Mouse (Mus musculus): ENCODE measurements around the gene Btbd8.

- TF ChIP-seq CTCF (IDR thresholded peaks at IDR 0.05; ENCODE audit: low read depth, low read length), result no peak
- TF ChIP-seq POLR2A (IDR thresholded peaks at IDR 0.05; ENCODE audit: borderline replicate concordance, low read depth, low read length), result no peak
These were observed 34.5 kb upstream of the Btbd8 start for GRCm38 (mm10) chr5:107403011-107403946.
